20 mouse cellular contexts compared by ENCODE assay signal in the genomic region with DNA sequence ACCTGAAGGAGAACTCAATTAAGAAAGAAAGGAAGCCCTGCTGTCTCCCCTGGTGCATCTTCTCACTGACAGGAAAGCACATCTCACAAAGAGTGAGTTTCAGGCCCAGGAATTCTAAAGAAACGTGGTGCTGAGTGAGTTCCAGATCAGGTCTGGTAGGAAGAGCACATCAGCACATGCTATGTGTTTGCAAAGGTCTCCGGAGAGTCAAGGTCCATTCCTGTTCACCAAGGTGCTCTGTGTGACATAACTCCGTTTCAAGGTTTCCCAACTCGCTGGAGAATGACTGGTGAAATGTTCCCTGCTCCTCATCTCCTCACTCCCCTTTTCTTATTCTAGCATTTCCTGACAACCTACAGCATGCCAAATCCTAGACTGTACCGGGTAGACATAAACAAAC.
A peak's percentile ranks its signal among the peaks of the same experiment; 100 is the strongest.
DNase-seq lines count a peak whose midpoint lies in the region; ATAC-seq and TF ChIP-seq lines count a peak whose summit lies in the region.
"Had no signal": no experiment of that assay in that cellular context is flagged by ENCODE, and none has a peak within 500 bp of the region (broad histone marks: within the 10 kb centered on the region; RNA-seq: fewer than 3 reads in every experiment).

No protein-coding gene starts in this region.

- H3K9me3 ChIP-seq in liver, embryonic 11.5 days (ENCODE audit: control insufficient read depth, low read length): no peaks in the 10 kb centered on the region
- no peaks in the 10 kb centered on the region for H3K9me3 ChIP-seq in liver, embryonic 16.5 days (replicated peaks; ENCODE audit: control insufficient read depth, low read length)
- no peaks in the 10 kb centered on the region for H3K9me3 ChIP-seq in liver, embryonic 12.5 days (replicated peaks)
- no peaks in the 10 kb centered on the region for H3K9me3 ChIP-seq in liver, postnatal 0 days (ENCODE audit: low read length)
- H3K9me3 ChIP-seq: G1E had no signal

- ATAC-seq in liver, embryonic 11.5 days (replicated peaks; ENCODE audit: low FRiP score): no peak
- peak; percentile 61 for ATAC-seq in liver, embryonic 16.5 days (ENCODE audit: low read depth)
- no peak for ATAC-seq in liver, embryonic 12.5 days
- peak; percentile 62; the same call in 1 of the 2 replicates for ATAC-seq in liver, postnatal 0 days
- ATAC-seq: activated CD4-positive, CD25-positive, alpha-beta regulatory T cell, adult 4 months; CD4-positive, CD25-positive, alpha-beta regulatory T cell, adult 4 months; Patski had no signal

- no peaks in the 10 kb centered on the region for H3K27me3 ChIP-seq in liver, adult 2 months (ENCODE audit: control insufficient read depth, insufficient read depth, low read length)
- no peaks in the 10 kb centered on the region for H3K27me3 ChIP-seq in liver, embryonic 11.5 days (replicated peaks; ENCODE audit: control insufficient read depth, insufficient read depth, low read length)
- H3K27me3 ChIP-seq in liver, embryonic 16.5 days (ENCODE audit: control insufficient read depth, insufficient read depth, low read depth, low read length): no peaks in the 10 kb centered on the region
- H3K27me3 ChIP-seq in liver, embryonic 12.5 days (replicated peaks): no peaks in the 10 kb centered on the region
- H3K27me3 ChIP-seq in liver, postnatal 0 days (ENCODE audit: insufficient read depth, low read length): no peaks in the 10 kb centered on the region
- H3K27me3 ChIP-seq: CH12.LX, Patski had no signal

- no peak overlapping the region for H3K4me2 ChIP-seq in liver, embryonic 11.5 days
- H3K4me2 ChIP-seq in liver, embryonic 16.5 days (ENCODE audit: low read depth, low read length): no peak overlapping the region
- H3K4me2 ChIP-seq in liver, embryonic 12.5 days: no peak overlapping the region
- H3K4me2 ChIP-seq in liver, postnatal 0 days (ENCODE audit: low read depth, low read length): no peak overlapping the region

- 33% methylated on average over 5 of the region's 5 CpGs for WGBS in liver, adult 2 months
- WGBS in liver, embryonic 11.5 days: 57% methylated on average over 5 of the region's 5 CpGs
- 35% methylated on average over 5 of the region's 5 CpGs for WGBS in liver, embryonic 16.5 days (ENCODE audit: insufficient replicate concordance)
- WGBS in liver, embryonic 12.5 days (ENCODE audit: insufficient replicate concordance): 38% methylated on average over 5 of the region's 5 CpGs
- 35% methylated on average over 5 of the region's 5 CpGs for WGBS in liver, postnatal 0 days (ENCODE audit: insufficient replicate concordance)

- no peaks in the 10 kb centered on the region for H3K79me2 ChIP-seq in liver, adult 2 months (ENCODE audit: control insufficient read depth, insufficient read depth, low read length)

- H3K9ac ChIP-seq in liver, adult 2 months (ENCODE audit: low read depth, low read length): no peak overlapping the region
- no peak overlapping the region for H3K9ac ChIP-seq in liver, embryonic 11.5 days (ENCODE audit: low read depth, low read length)
- no peak overlapping the region for H3K9ac ChIP-seq in liver, embryonic 16.5 days (ENCODE audit: low read depth, low read length)
- H3K9ac ChIP-seq in liver, embryonic 12.5 days: no peak overlapping the region
- no peak overlapping the region for H3K9ac ChIP-seq in liver, postnatal 0 days (replicated peaks)

- H3K4me1 ChIP-seq in liver, adult 2 months (ENCODE audit: control insufficient read depth, insufficient read depth, low read length): no peaks in the 10 kb centered on the region; the same call in 1 of the 2 replicates
- H3K4me1 ChIP-seq in liver, embryonic 11.5 days (replicated peaks; ENCODE audit: control insufficient read depth, insufficient read depth, low read length): no peaks in the 10 kb centered on the region
- no peaks in the 10 kb centered on the region for H3K4me1 ChIP-seq in liver, embryonic 16.5 days (ENCODE audit: control insufficient read depth, low read depth, low read length)
- H3K4me1 ChIP-seq in liver, embryonic 12.5 days: no peaks in the 10 kb centered on the region
- H3K4me1 ChIP-seq in liver, postnatal 0 days (ENCODE audit: insufficient read depth): peaks cover 6% of the 10 kb centered on the region; the same call in 1 of the 2 replicates

- no peak overlapping the region for H3K4me3 ChIP-seq in liver, adult 2 months (ENCODE audit: insufficient read depth, low read depth, low read length)
- H3K4me3 ChIP-seq in liver, embryonic 11.5 days (ENCODE audit: low read depth, low read length): no peak overlapping the region
- H3K4me3 ChIP-seq in liver, embryonic 16.5 days (ENCODE audit: low read depth, low read length): no peak overlapping the region
- H3K4me3 ChIP-seq in liver, embryonic 12.5 days: no peak overlapping the region
- no peak overlapping the region for H3K4me3 ChIP-seq in liver, postnatal 0 days (ENCODE audit: low read depth, low read length)

- peak; percentile 22 for DNase-seq in liver, adult 2 months (ENCODE audit: extremely low read depth, low read depth, low spot score)
- DNase-seq in liver, embryonic 11.5 days (ENCODE audit: low spot score): no peak
- DNase-seq in liver, postnatal 0 days: no peak
- DNase-seq in liver: no peak
- DNase-seq: adrenal gland, adult 2 months; adrenal gland, adult 8-10 months; adrenal gland, postnatal 10 days; adrenal gland, postnatal 25 days; adrenal gland, postnatal 36 days; B cell, adult 2 months; cerebellum, adult 11 months; cerebellum, adult 11-12 months; cerebellum, adult 18-20 months had no signal

- TF ChIP-seq CTCF in liver, adult 2 months (IDR thresholded peaks at IDR 0.05; ENCODE audit: low read depth, low read length): no peak
- no peak for TF ChIP-seq CTCF in liver, postnatal 0 days (IDR thresholded peaks at IDR 0.05; ENCODE audit: low read depth)

- no peak for TF ChIP-seq EP300 in liver, postnatal 0 days (IDR thresholded peaks at IDR 0.05; ENCODE audit: low read depth)

- H3K27ac ChIP-seq in liver, adult 2 months (replicated peaks; ENCODE audit: insufficient read depth, low read depth, low read length): no peak overlapping the region
- H3K27ac ChIP-seq in liver, embryonic 11.5 days (ENCODE audit: low read depth, low read length): no peak overlapping the region
- H3K27ac ChIP-seq in liver, embryonic 16.5 days (ENCODE audit: low read length): no peak overlapping the region
- H3K27ac ChIP-seq in liver, embryonic 12.5 days: no peak overlapping the region
- no peak overlapping the region for H3K27ac ChIP-seq in liver, postnatal 0 days (ENCODE audit: low read depth)

- no peak for TF ChIP-seq POLR2A in liver, adult 2 months (IDR thresholded peaks at IDR 0.05; ENCODE audit: extremely low read depth, insufficient read depth, low read length)

- H3K36me3 ChIP-seq in liver, adult 2 months (ENCODE audit: control insufficient read depth, insufficient read depth, low read length): no peaks in the 10 kb centered on the region
- H3K36me3 ChIP-seq in liver, embryonic 11.5 days (ENCODE audit: control insufficient read depth, insufficient read depth, low read length): no peaks in the 10 kb centered on the region
- no peaks in the 10 kb centered on the region for H3K36me3 ChIP-seq in liver, embryonic 16.5 days (ENCODE audit: control insufficient read depth, insufficient read depth)
- no peaks in the 10 kb centered on the region for H3K36me3 ChIP-seq in liver, embryonic 12.5 days
- H3K36me3 ChIP-seq in liver, postnatal 0 days (replicated peaks; ENCODE audit: insufficient read depth, low read length): no peaks in the 10 kb centered on the region
- H3K36me3 ChIP-seq: G1E had no signal

Comparison
In these comparisons a context has a peak if more than half of its experiments do, and no peak if none do; other contexts are left out.
1. ATAC-seq: peak in liver, embryonic 16.5 days (single experiment) and liver, postnatal 0 days (single experiment); none in liver, embryonic 11.5 days (single experiment) and liver, embryonic 12.5 days (single experiment).